Mouse (Mus musculus): Measurements from ENCODE around the gene Icam5. TPM values are rescaled to one million over a fixed set of nuclear protein-coding genes. Genes with fewer than 3 reads are reported as not detected.

Icam5 gene
- polyA plus RNA-seq, 1 experiment = 0.34 TPM

- no peak for DNase-seq
- TF ChIP-seq CTCF (conservative IDR thresholded peaks at IDR 0.05; ENCODE audit: insufficient read depth, insufficient read length, low read depth, low read length) (no peak), POLR2A (IDR thresholded peaks at IDR 0.05; ENCODE audit: low read depth, low read length) (no peak)
- WGBS = 29% methylated on average over 1 of the region's 1 CpGs
- H3K27ac ChIP-seq (ENCODE audit: insufficient read depth, low read depth, low read length) = peak overlapping the region; percentile 33
- H3K4me3 ChIP-seq (ENCODE audit: insufficient read depth, low read depth, low read length) = no peak overlapping the region
- no peaks in the 10 kb centered on the region for H3K4me1 ChIP-seq (ENCODE audit: control insufficient read depth, insufficient read depth, low read length)
- H3K27me3 ChIP-seq (replicated peaks; ENCODE audit: control insufficient read depth, insufficient read depth, low read length) = no peaks in the 10 kb centered on the region
- H3K36me3 ChIP-seq (ENCODE audit: control insufficient read depth, insufficient read depth, low read length) = no peaks in the 10 kb centered on the region
Observed at GRCm38 (mm10) chr9:21012368-21012767, 19.5 kb upstream of the Icam5 start.

DNA sequence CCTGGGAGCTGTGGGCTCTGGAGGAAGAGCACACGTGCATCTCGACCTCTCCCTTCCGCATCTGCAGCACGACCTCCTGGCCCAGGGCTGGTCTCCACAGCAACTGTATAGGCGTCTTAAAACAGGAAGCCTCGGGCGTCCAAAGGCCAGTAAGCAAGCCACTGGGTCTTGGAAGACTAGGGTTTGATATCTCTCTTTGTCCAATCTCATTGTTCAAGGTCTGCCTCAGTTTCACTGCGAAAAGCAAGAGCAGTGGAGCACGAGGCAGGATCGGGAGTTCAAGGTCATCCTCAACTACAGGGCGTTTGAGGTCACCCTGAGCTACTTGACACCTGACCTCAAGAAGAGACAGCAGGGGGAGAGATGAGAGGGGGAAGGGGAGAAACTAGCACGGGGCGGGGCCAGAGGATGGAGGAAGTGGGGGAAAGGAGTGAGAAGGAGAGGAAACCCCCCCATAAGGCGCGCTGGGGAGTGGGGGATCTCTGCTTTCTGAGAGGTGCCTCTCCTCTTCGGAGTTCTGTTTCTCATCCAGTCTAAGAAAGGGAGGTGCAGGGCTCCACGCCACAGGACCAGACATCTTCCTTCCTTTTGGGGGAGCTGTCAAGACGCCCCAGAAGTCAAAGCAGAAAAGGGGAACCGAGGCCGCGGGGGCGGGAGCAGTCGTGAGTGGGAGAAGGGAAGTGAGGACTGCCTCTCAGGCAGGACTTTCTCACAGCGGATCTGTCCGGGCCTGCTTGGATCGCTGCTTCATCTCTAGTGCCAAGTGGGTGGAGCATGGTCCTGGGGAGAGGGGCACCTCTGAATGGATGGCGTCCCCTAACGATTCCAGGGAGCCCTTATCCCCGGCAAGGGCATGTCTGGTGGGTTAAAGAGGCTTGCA lies 16.9 kb upstream of the Icam5 start:
- 8% methylated on average over 29 of the region's 29 CpGs for WGBS
- peak; percentile 86 for DNase-seq
- no peaks in the 10 kb centered on the region for H3K27me3 ChIP-seq (replicated peaks; ENCODE audit: control insufficient read depth, insufficient read depth, low read length)

GRCm38 (mm10) chr9:21015571-21016130 lies 16.2 kb upstream of the Icam5 start, which contains the start of gene Icam1:
Icam1 (plus strand) TSS chr9:21015985.
- Histone ChIP-seq H3K36me3 (ENCODE audit: control insufficient read depth, insufficient read depth, low read length) (no peaks in the 10 kb centered on the region), H3K4me1 (ENCODE audit: control insufficient read depth, insufficient read depth, low read length) (no peaks in the 10 kb centered on the region), H3K27ac (ENCODE audit: insufficient read depth, low read depth, low read length) (peak within 1 kb of the TSS; percentile 79), H3K27me3 (replicated peaks; ENCODE audit: control insufficient read depth, insufficient read depth, low read length) (no peaks in the 10 kb centered on the region), H3K4me3 (ENCODE audit: insufficient read depth, low read depth, low read length) (peak within 1 kb of the TSS; percentile 45)
- 1% methylated on average over 30 of the region's 30 CpGs for WGBS
- TF ChIP-seq POLR2A (IDR thresholded peaks at IDR 0.05; ENCODE audit: low read depth, low read length) = peak; percentile 95
- TF ChIP-seq CTCF (conservative IDR thresholded peaks at IDR 0.05; ENCODE audit: insufficient read depth, insufficient read length, low read depth, low read length) = no peak
- peak; percentile 93 for DNase-seq

More for the DNA sequence above, 16.9 kb upstream of the Icam5 start:
- Histone ChIP-seq H3K4me3 (ENCODE audit: insufficient read depth, low read depth, low read length) (peak overlapping the region; percentile 45), H3K4me1 (ENCODE audit: control insufficient read depth, insufficient read depth, low read length) (no peaks in the 10 kb centered on the region), H3K36me3 (ENCODE audit: control insufficient read depth, insufficient read depth, low read length) (no peaks in the 10 kb centered on the region), H3K27ac (ENCODE audit: insufficient read depth, low read depth, low read length) (peak overlapping the region; percentile 79; the same call in 1 of the 2 replicates)
- TF ChIP-seq POLR2A (IDR thresholded peaks at IDR 0.05; ENCODE audit: low read depth, low read length) (no peak), CTCF (conservative IDR thresholded peaks at IDR 0.05; ENCODE audit: insufficient read depth, insufficient read length, low read depth, low read length) (no peak)

DNA sequence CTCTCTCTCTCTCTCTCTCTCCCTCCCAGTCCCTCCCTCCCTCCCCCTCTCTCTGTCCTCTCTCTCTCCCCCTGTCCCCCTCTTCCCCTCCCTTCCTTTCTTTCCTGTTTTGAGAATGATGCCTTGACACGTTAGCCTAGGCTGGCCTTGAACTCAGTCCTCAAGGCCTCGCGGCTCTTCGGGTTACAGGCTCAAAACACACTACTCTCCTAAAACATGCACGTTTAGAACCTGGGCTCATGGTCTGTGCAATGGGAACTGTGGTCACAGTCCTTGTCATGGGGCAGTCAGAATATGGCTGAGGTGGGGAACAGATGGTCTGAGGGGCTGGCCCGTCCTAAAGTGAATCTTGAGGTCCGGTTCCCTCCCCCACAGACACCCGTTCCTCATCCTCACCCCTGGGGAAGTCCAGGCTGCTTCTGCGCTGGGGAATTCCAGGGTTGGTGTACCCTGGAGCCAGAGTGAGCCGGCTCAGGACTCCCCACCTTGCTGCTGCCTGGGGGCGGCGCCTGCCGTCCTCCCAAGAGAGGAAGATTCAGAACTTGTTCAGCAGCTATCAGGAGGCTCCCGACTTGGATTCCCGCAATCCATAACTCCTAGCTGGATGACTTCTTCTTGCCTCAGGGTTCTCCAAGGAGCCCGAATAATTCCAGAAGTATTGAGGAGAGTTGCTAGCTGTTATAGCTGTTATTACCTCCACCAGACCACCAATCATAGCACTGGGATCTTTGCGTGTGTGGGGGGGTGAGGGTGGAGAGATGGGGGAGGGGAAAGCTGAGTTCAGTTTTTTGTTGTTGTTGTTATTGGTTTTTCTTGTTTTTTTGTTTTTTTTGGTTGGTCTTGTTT lies 15.3 kb upstream of the Icam5 start:
- no peaks in the 10 kb centered on the region for H3K27me3 ChIP-seq (replicated peaks; ENCODE audit: control insufficient read depth, insufficient read depth, low read length)
- no peaks in the 10 kb centered on the region for H3K36me3 ChIP-seq (ENCODE audit: control insufficient read depth, insufficient read depth, low read length)
- no peak for DNase-seq
- no peaks in the 10 kb centered on the region for H3K4me1 ChIP-seq (ENCODE audit: control insufficient read depth, insufficient read depth, low read length)
- WGBS = 8% methylated on average over 17 of the region's 17 CpGs
- peak overlapping the region; percentile 45 for H3K4me3 ChIP-seq (ENCODE audit: insufficient read depth, low read depth, low read length)
- TF ChIP-seq CTCF (conservative IDR thresholded peaks at IDR 0.05; ENCODE audit: insufficient read depth, insufficient read length, low read depth, low read length) = no peak
- TF ChIP-seq POLR2A (IDR thresholded peaks at IDR 0.05; ENCODE audit: low read depth, low read length) = no peak
- no peak overlapping the region for H3K27ac ChIP-seq (ENCODE audit: insufficient read depth, low read depth, low read length)

DNA sequence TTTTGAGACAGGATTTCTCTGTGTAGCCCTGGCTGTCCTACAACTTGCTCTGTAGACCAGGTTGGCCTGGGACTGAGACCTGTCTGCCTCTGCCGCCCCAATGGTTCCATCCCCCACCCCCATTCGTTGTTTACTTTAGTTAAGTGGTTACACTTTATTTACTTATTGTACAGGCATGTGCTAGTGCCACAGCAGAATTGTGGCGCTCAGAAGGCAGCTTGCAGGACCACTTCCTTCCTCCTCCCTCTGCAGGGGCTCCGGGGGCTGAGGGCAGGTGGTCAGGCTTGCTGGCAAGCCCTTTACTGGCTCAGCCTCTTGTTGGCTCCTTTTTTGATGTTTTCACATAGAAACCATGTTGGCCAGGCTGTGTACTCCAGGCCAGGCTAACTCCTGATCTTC lies 14.7 kb upstream of the Icam5 start:
- DNase-seq = no peak
- WGBS = 52% methylated on average over 4 of the region's 4 CpGs
- no peak overlapping the region for H3K27ac ChIP-seq (ENCODE audit: insufficient read depth, low read depth, low read length)
- no peaks in the 10 kb centered on the region for H3K27me3 ChIP-seq (replicated peaks; ENCODE audit: control insufficient read depth, insufficient read depth, low read length)
- H3K4me1 ChIP-seq (ENCODE audit: control insufficient read depth, insufficient read depth, low read length) = no peaks in the 10 kb centered on the region
- peak overlapping the region; percentile 14; the same call in 1 of the 2 replicates for H3K4me3 ChIP-seq (ENCODE audit: insufficient read depth, low read depth, low read length)
- H3K36me3 ChIP-seq (ENCODE audit: control insufficient read depth, insufficient read depth, low read length) = no peaks in the 10 kb centered on the region
- no peak for TF ChIP-seq POLR2A (IDR thresholded peaks at IDR 0.05; ENCODE audit: low read depth, low read length)
- TF ChIP-seq CTCF (conservative IDR thresholded peaks at IDR 0.05; ENCODE audit: insufficient read depth, insufficient read length, low read depth, low read length) = no peak

GRCm38 (mm10) chr9:21018600-21018999 lies 13.3 kb upstream of the Icam5 start:
- H3K36me3 ChIP-seq (ENCODE audit: control insufficient read depth, insufficient read depth, low read length) = no peaks in the 10 kb centered on the region
- H3K27ac ChIP-seq (ENCODE audit: insufficient read depth, low read depth, low read length) = no peak overlapping the region
- H3K4me1 ChIP-seq (ENCODE audit: control insufficient read depth, insufficient read depth, low read length) = no peaks in the 10 kb centered on the region
- no peaks in the 10 kb centered on the region for H3K27me3 ChIP-seq (replicated peaks; ENCODE audit: control insufficient read depth, insufficient read depth, low read length)
- no peak for TF ChIP-seq POLR2A (IDR thresholded peaks at IDR 0.05; ENCODE audit: low read depth, low read length)
- 83% methylated on average over 2 of the region's 2 CpGs for WGBS
- DNase-seq = no peak
- H3K4me3 ChIP-seq (ENCODE audit: insufficient read depth, low read depth, low read length) = no peak overlapping the region
